In genomic region chr10:28338536-28338935, GRCm38 (mm10) we compare ENCODE assay signal across 29 mouse cellular contexts.
A peak's percentile ranks its signal among the peaks of the same experiment; 100 is the strongest.
DNase-seq lines count a peak whose midpoint lies in the region; ATAC-seq and TF ChIP-seq lines count a peak whose summit lies in the region.
"Had no signal": no experiment of that assay in that cellular context is flagged by ENCODE, and none has a peak within 500 bp of the region (broad histone marks: within the 10 kb centered on the region; RNA-seq: fewer than 3 reads in every experiment).

No protein-coding gene starts in this region.

- H3K4me1 ChIP-seq in forebrain, embryonic 13.5 days: no peaks in the 10 kb centered on the region
- no peaks in the 10 kb centered on the region for H3K4me1 ChIP-seq in forebrain, embryonic 12.5 days
- H3K4me1 ChIP-seq in hindbrain, postnatal 0 days (ENCODE audit: insufficient read depth, low read length): no peaks in the 10 kb centered on the region
- no peaks in the 10 kb centered on the region; the same call in 1 of the 2 replicates for H3K4me1 ChIP-seq in hindbrain, embryonic 10.5 days (replicated peaks)
- H3K4me1 ChIP-seq: hindbrain, embryonic 13.5 days; kidney, embryonic 15.5 days; limb, embryonic 13.5 days; lung, embryonic 15.5 days; midbrain, embryonic 10.5 days had no signal

- ATAC-seq in forebrain, embryonic 13.5 days: peak; percentile 30; the same call in 1 of the 2 replicates
- ATAC-seq in forebrain, embryonic 12.5 days (ENCODE audit: low FRiP score): no peak
- ATAC-seq in hindbrain, postnatal 0 days: no peak
- ATAC-seq: Patski had no signal

- 64% methylated on average over 5 of the region's 5 CpGs for WGBS in forebrain, embryonic 13.5 days
- 64% methylated on average over 5 of the region's 5 CpGs for WGBS in forebrain, embryonic 12.5 days
- 39% methylated on average over 5 of the region's 5 CpGs for WGBS in hindbrain, postnatal 0 days
- 77% methylated on average over 5 of the region's 5 CpGs for WGBS in hindbrain, embryonic 10.5 days

- no peaks in the 10 kb centered on the region for H3K27me3 ChIP-seq in forebrain, embryonic 13.5 days
- no peaks in the 10 kb centered on the region for H3K27me3 ChIP-seq in forebrain, embryonic 12.5 days
- no peaks in the 10 kb centered on the region for H3K27me3 ChIP-seq in hindbrain, postnatal 0 days (ENCODE audit: insufficient read depth, low read length)
- H3K27me3 ChIP-seq in hindbrain, embryonic 10.5 days (ENCODE audit: insufficient read depth, poor library complexity, severe bottlenecking): no peaks in the 10 kb centered on the region
- H3K27me3 ChIP-seq: hindbrain, embryonic 13.5 days; kidney, embryonic 15.5 days; limb, embryonic 13.5 days; lung, embryonic 15.5 days; Patski had no signal

- no peak overlapping the region for H3K9ac ChIP-seq in forebrain, embryonic 13.5 days
- H3K9ac ChIP-seq in forebrain, embryonic 12.5 days: no peak overlapping the region
- H3K9ac ChIP-seq in hindbrain, postnatal 0 days (replicated peaks; ENCODE audit: low read length): no peak overlapping the region
- H3K9ac ChIP-seq: hindbrain, embryonic 13.5 days; kidney, embryonic 15.5 days; limb, embryonic 13.5 days; lung, embryonic 15.5 days had no signal

- no peak overlapping the region for H3K27ac ChIP-seq in forebrain, embryonic 13.5 days
- no peak overlapping the region for H3K27ac ChIP-seq in forebrain, embryonic 12.5 days
- no peak overlapping the region for H3K27ac ChIP-seq in hindbrain, postnatal 0 days
- H3K27ac ChIP-seq in hindbrain, embryonic 10.5 days: no peak overlapping the region
- H3K27ac ChIP-seq: gastrocnemius, adult 2 months; hindbrain, embryonic 13.5 days; kidney, embryonic 15.5 days; limb, embryonic 13.5 days; lung, embryonic 15.5 days; midbrain, embryonic 10.5 days; stomach, postnatal 0 days had no signal

- H3K4me3 ChIP-seq in forebrain, embryonic 13.5 days: no peak overlapping the region
- H3K4me3 ChIP-seq in forebrain, embryonic 12.5 days (replicated peaks): no peak overlapping the region
- H3K4me3 ChIP-seq in hindbrain, postnatal 0 days (ENCODE audit: low read length): no peak overlapping the region
- no peak overlapping the region for H3K4me3 ChIP-seq in hindbrain, embryonic 10.5 days
- H3K4me3 ChIP-seq: gastrocnemius, adult 2 months; hindbrain, embryonic 13.5 days; kidney, embryonic 15.5 days; limb, embryonic 13.5 days; lung, embryonic 15.5 days; midbrain, embryonic 10.5 days had no signal

- H3K9me3 ChIP-seq in forebrain, embryonic 13.5 days (replicated peaks): no peaks in the 10 kb centered on the region
- H3K9me3 ChIP-seq in forebrain, embryonic 12.5 days: no peaks in the 10 kb centered on the region
- no peaks in the 10 kb centered on the region for H3K9me3 ChIP-seq in hindbrain, postnatal 0 days (ENCODE audit: low read length)
- H3K9me3 ChIP-seq in hindbrain, embryonic 10.5 days: no peaks in the 10 kb centered on the region
- H3K9me3 ChIP-seq: hindbrain, embryonic 13.5 days; kidney, embryonic 15.5 days; limb, embryonic 13.5 days; lung, embryonic 15.5 days; midbrain, embryonic 10.5 days had no signal

- DNase-seq in hindbrain, postnatal 0 days (ENCODE audit: low spot score): peak; percentile 21
- no peak for DNase-seq in hindbrain, embryonic 10.5 days (ENCODE audit: low spot score)
- peak; percentile 8 for DNase-seq in left cerebral cortex, postnatal 4 days
- DNase-seq in left cerebral cortex, postnatal 10 days (ENCODE audit: extremely low spot score in 1 of 2, low spot score in 2 of 2): no peak
- peak; percentile 21 for DNase-seq in brain, adult 2 months (ENCODE audit: low read depth, low spot score)
- no peak for DNase-seq in left cerebral cortex, adult 18-20 months (ENCODE audit: low spot score in 2 of 2)
- DNase-seq: adrenal gland, postnatal 10 days; cerebellum, adult 11-12 months; cerebellum, postnatal 25 days; gastrocnemius, adult 2 months; gastrocnemius, postnatal 36 days; heart, adult 18-20 months; heart, postnatal 36 days; kidney, adult 18-20 months; kidney, postnatal 25 days; right cerebral cortex, postnatal 4 days; thymus, adult 18-20 months; thymus, postnatal 25 days had no signal

- H3K4me2 ChIP-seq in forebrain, embryonic 13.5 days: no peak overlapping the region
- no peak overlapping the region for H3K4me2 ChIP-seq in forebrain, embryonic 12.5 days
- no peak overlapping the region for H3K4me2 ChIP-seq in hindbrain, postnatal 0 days (ENCODE audit: low read depth, low read length)
- H3K4me2 ChIP-seq: heart, embryonic 11.5 days; hindbrain, embryonic 13.5 days; kidney, embryonic 15.5 days; limb, embryonic 13.5 days; liver, embryonic 11.5 days; lung, embryonic 15.5 days had no signal

- no peak for TF ChIP-seq CTCF in hindbrain, postnatal 0 days (IDR thresholded peaks at IDR 0.05; ENCODE audit: low read depth)

- no peaks in the 10 kb centered on the region for H3K36me3 ChIP-seq in forebrain, embryonic 13.5 days (ENCODE audit: poor library complexity, severe bottlenecking)
- no peaks in the 10 kb centered on the region for H3K36me3 ChIP-seq in forebrain, embryonic 12.5 days (replicated peaks)
- no peaks in the 10 kb centered on the region for H3K36me3 ChIP-seq in hindbrain, postnatal 0 days (ENCODE audit: insufficient read depth, low read length)
- no peaks in the 10 kb centered on the region for H3K36me3 ChIP-seq in hindbrain, embryonic 10.5 days
- H3K36me3 ChIP-seq: hindbrain, embryonic 13.5 days; kidney, embryonic 15.5 days; limb, embryonic 13.5 days; lung, embryonic 15.5 days; midbrain, embryonic 10.5 days had no signal

- intact Hi-C loops in left cerebral cortex, postnatal 4 days (cut with DNase I): no loop called here
- intact Hi-C loops in left cerebral cortex, postnatal 10 days (cut with DNase I): no loop called here

Comparison
In these comparisons a context has a peak if more than half of its experiments do, and no peak if none do; other contexts are left out.
1. DNase-seq: peak in hindbrain, postnatal 0 days (single experiment), left cerebral cortex, postnatal 4 days (single experiment) and brain, adult 2 months (single experiment); none in hindbrain, embryonic 10.5 days (single experiment), left cerebral cortex, postnatal 10 days (0 of 2) and left cerebral cortex, adult 18-20 months (0 of 2).